Mouse (Mus musculus): Measurements from ENCODE around the gene Dis3l2.

The Dis3l2 gene

GRCm38 (mm10) chr1:87095642-87096041 lies 392.0 kb downstream of the Dis3l2 start:
- no peak for DNase-seq

- DNase-seq: peak; percentile 40
These were observed 394.9 kb downstream of the Dis3l2 start for GRCm38 (mm10) chr1:87098358-87098975.

Measured in thymus, postnatal 25 days (tissue).